Comparison of ENCODE assay signal across 10 mouse cellular contexts in the genomic region with DNA sequence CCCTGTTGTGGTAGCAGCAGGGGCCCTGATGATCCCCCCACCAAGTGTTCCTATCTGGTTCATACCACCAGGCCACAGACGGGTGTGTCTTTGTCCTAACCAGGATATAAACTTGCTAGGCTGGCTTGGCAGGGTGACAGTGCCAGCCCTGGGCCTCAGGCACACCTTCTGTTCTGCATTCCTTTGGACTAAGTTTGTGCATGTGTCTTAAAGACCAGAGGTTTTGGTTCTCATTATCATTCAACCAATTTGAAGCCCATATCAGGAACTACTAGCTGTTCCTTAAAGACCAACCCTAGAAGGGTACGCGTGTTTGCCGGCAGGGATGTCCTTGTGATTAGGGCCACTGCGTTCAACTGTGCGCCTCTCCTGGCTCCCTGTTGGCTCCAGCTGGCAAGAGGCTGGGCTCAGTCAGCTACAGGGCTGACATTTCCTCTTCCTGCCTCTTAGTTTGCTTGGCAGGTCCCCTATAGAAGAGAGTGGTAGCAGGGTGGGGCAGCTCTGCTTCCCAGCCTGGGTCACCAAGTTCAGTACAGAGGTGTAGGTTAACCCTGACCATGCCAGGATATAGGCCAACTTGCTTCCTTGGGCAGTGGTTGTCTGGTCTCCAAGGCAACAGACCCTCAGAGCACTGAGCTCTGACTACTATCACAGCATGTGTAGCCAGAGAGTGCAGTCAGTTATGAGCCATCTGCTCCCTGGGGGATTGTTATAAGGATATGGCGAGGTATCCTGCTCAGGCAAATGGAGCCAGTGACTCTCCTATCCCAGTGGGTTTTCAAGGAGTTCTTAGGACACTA. TPM values are rescaled to one million over a fixed set of nuclear protein-coding genes. Genes with fewer than 3 reads are reported as not detected.
DNase-seq lines count a peak whose midpoint lies in the region; ATAC-seq and TF ChIP-seq lines count a peak whose summit lies in the region.
"Had no signal": no experiment of that assay in that cellular context is flagged by ENCODE, and none has a peak within 500 bp of the region (broad histone marks: within the 10 kb centered on the region; RNA-seq: fewer than 3 reads in every experiment).

No protein-coding gene starts in this region.

- H3K27ac ChIP-seq in intestine, embryonic 14.5 days (ENCODE audit: low read depth), result peak overlapping the region; percentile 2; the same call in 1 of the 2 replicates
- H3K27ac ChIP-seq in forebrain, embryonic 14.5 days (ENCODE audit: low read depth, low read length), result no peak overlapping the region

- no peak overlapping the region for H3K4me2 ChIP-seq in intestine, embryonic 14.5 days (ENCODE audit: low read length)
- H3K4me2 ChIP-seq in forebrain, embryonic 14.5 days (ENCODE audit: low read length), result no peak overlapping the region

- peaks cover 41% of the 10 kb centered on the region for H3K36me3 ChIP-seq in intestine, embryonic 14.5 days (ENCODE audit: control insufficient read depth, insufficient read depth, low read length)
- peaks cover 44% of the 10 kb centered on the region for H3K36me3 ChIP-seq in forebrain, embryonic 14.5 days (ENCODE audit: control insufficient read depth, insufficient read depth, low read length)

- DNase-seq in heart, postnatal 10 days, result peak; percentile 41 to 49
- no peak for DNase-seq in heart, adult 9 months (ENCODE audit: low spot score in 2 of 2)
- DNase-seq in MN1 (ENCODE audit: low spot score), result peak; percentile 38
- DNase-seq in intestine, embryonic 14.5 days (ENCODE audit: low spot score), result no peak
- peak; percentile 50 for DNase-seq in lung, adult 2 months
- DNase-seq in left cerebral cortex, adult 9 months (ENCODE audit: low spot score in 2 of 2), result no peak
- no peak for DNase-seq in forebrain, embryonic 14.5 days (ENCODE audit: low spot score)
- no peak for DNase-seq in frontal cortex, postnatal 14 days (ENCODE audit: low spot score in 2 of 2)

- 0 out of 2 replicates have a peak, but pooled peaks have one; percentile 37 for ATAC-seq in intestine, embryonic 14.5 days (replicated peaks; ENCODE audit: low FRiP score, low TSS enrichment, low read depth)
- ATAC-seq in forebrain, embryonic 14.5 days, result no peak

- no peak for TF ChIP-seq CTCF in lung, adult 2 months (IDR thresholded peaks at IDR 0.05; ENCODE audit: insufficient read depth, low read length)

- H3K4me3 ChIP-seq in intestine, embryonic 14.5 days (ENCODE audit: low read depth, low read length), result no peak overlapping the region
- no peak overlapping the region for H3K4me3 ChIP-seq in lung, adult 2 months (replicated peaks; ENCODE audit: extremely low read depth, low read depth, low read length)
- no peak overlapping the region for H3K4me3 ChIP-seq in forebrain, embryonic 14.5 days (ENCODE audit: low read depth, low read length)

- TF ChIP-seq POLR2A in lung, adult 2 months (IDR thresholded peaks at IDR 0.05; ENCODE audit: borderline replicate concordance, extremely low read depth, low read depth, low read length), result no peak

- intact Hi-C loops in heart, postnatal 10 days (cut with DNase I), result no loop called here

- no peaks in the 10 kb centered on the region for H3K9me3 ChIP-seq in intestine, embryonic 14.5 days (ENCODE audit: control insufficient read depth, low read length)
- H3K9me3 ChIP-seq in forebrain, embryonic 14.5 days (replicated peaks; ENCODE audit: control insufficient read depth, low read length), result no peaks in the 10 kb centered on the region

- WGBS in intestine, embryonic 14.5 days, result 54% methylated on average over 7 of the region's 7 CpGs
- 14% methylated on average over 7 of the region's 7 CpGs for WGBS in lung, adult 2 months
- 67% methylated on average over 7 of the region's 7 CpGs for WGBS in forebrain, embryonic 14.5 days

- H3K9ac ChIP-seq in intestine, embryonic 14.5 days (ENCODE audit: low read length), result no peak overlapping the region
- H3K9ac ChIP-seq in forebrain, embryonic 14.5 days (ENCODE audit: low read length), result no peak overlapping the region

- peaks cover 2% of the 10 kb centered on the region; the same call in 1 of the 2 replicates for H3K4me1 ChIP-seq in intestine, embryonic 14.5 days (replicated peaks; ENCODE audit: control insufficient read depth, insufficient read depth, low read length)
- peaks cover 23% of the 10 kb centered on the region for H3K4me1 ChIP-seq in lung, adult 2 months (ENCODE audit: control insufficient read depth, insufficient read depth, low read length)
- no peaks in the 10 kb centered on the region for H3K4me1 ChIP-seq in forebrain, embryonic 14.5 days (ENCODE audit: control insufficient read depth, insufficient read depth, low read length)

- peaks cover 43% of the 10 kb centered on the region for H3K27me3 ChIP-seq in intestine, embryonic 14.5 days (replicated peaks; ENCODE audit: control insufficient read depth, insufficient read depth, low read length)
- H3K27me3 ChIP-seq in forebrain, embryonic 14.5 days (replicated peaks; ENCODE audit: control insufficient read depth, insufficient read depth, low read length), result peaks cover 42% of the 10 kb centered on the region

RNA-seq across cellular contexts. Expression of gene Tmem210, which starts 0.9 kb away (rescaled TPM):
- total RNA-seq in heart, postnatal 10 days (2021), result not detected
- not detected in 2 replicates for polyA plus RNA-seq in intestine, embryonic 14.5 days (2014; fragmentation: Nextera tagmentation; extraction: Ambion mirVana)
- polyA plus RNA-seq in lung, adult 2 months (2012; rRNA removed), result 0.40 TPM in 1 of 2 replicates, not detected in the other
- not detected in 2 replicates for polyA plus RNA-seq in forebrain, embryonic 14.5 days (2014; fragmentation: Nextera tagmentation; extraction: Ambion mirVana)
- total RNA-seq: ES-E14 had no signal
- polyA plus RNA-seq: cortical plate, adult 2 months had no signal

RNA-seq across cellular contexts. Expression of gene Lrrc26, which starts 2.7 kb away (rescaled TPM):
- not detected for total RNA-seq in heart, postnatal 10 days (2021)
- not detected in 2 replicates for polyA plus RNA-seq in intestine, embryonic 14.5 days (2014; fragmentation: Nextera tagmentation; extraction: Ambion mirVana)
- polyA plus RNA-seq in lung, adult 2 months (2012; rRNA removed), result 52.8 and 59.6 TPM in 2 replicates
- polyA plus RNA-seq in forebrain, embryonic 14.5 days (2014; fragmentation: Nextera tagmentation; extraction: Ambion mirVana), result 0.25 TPM in 1 of 2 replicates, not detected in the other
- total RNA-seq: ES-E14 had no signal
- polyA plus RNA-seq: cortical plate, adult 2 months had no signal

RNA-seq across cellular contexts. Expression of gene Anapc2, which starts 14.8 kb away (rescaled TPM):
- 10 to 100 TPM; 48.6 to 54.0 TPM for total RNA-seq in heart, postnatal 10 days (2021)
- polyA plus RNA-seq in intestine, embryonic 14.5 days (2014; fragmentation: Nextera tagmentation; extraction: Ambion mirVana), result 100 and 110 TPM in 2 replicates
- polyA plus RNA-seq in lung, adult 2 months (2012; rRNA removed), result 82.1 and 133 TPM in 2 replicates
- polyA plus RNA-seq in forebrain, embryonic 14.5 days (2014; fragmentation: Nextera tagmentation; extraction: Ambion mirVana), result 105 and 123 TPM in 2 replicates

RNA-seq across cellular contexts. Expression of gene Ssna1, which starts 14.8 kb away (rescaled TPM):
- 10 to 100 TPM; 49.4 to 55.2 TPM for total RNA-seq in heart, postnatal 10 days (2021)
- polyA plus RNA-seq in intestine, embryonic 14.5 days (2014; fragmentation: Nextera tagmentation; extraction: Ambion mirVana), result 229 and 240 TPM in 2 replicates
- polyA plus RNA-seq in lung, adult 2 months (2012; rRNA removed), result 41.6 and 49.5 TPM in 2 replicates
- polyA plus RNA-seq in forebrain, embryonic 14.5 days (2014; fragmentation: Nextera tagmentation; extraction: Ambion mirVana), result 258 and 281 TPM in 2 replicates

RNA-seq across cellular contexts. Expression of gene Tprn, which starts 24.6 kb away (rescaled TPM):
- total RNA-seq in heart, postnatal 10 days (2021), result 1 to 10 TPM; 5.0 to 7.5 TPM
- polyA plus RNA-seq in intestine, embryonic 14.5 days (2014; fragmentation: Nextera tagmentation; extraction: Ambion mirVana), result 6.5 and 7.8 TPM in 2 replicates
- 17.4 and 24.3 TPM in 2 replicates for polyA plus RNA-seq in lung, adult 2 months (2012; rRNA removed)
- 6.6 and 9.9 TPM in 2 replicates for polyA plus RNA-seq in forebrain, embryonic 14.5 days (2014; fragmentation: Nextera tagmentation; extraction: Ambion mirVana)

Comparison
In these comparisons a context has a peak if more than half of its experiments do, and no peak if none do; other contexts are left out.
1. DNase-seq: peak in heart, postnatal 10 days (2 of 2), MN1 (single experiment) and lung, adult 2 months (single experiment); none in heart, adult 9 months (0 of 2), intestine, embryonic 14.5 days (single experiment), left cerebral cortex, adult 9 months (0 of 2), forebrain, embryonic 14.5 days (single experiment) and frontal cortex, postnatal 14 days (0 of 2).
2. RNA of gene Lrrc26, which starts 2.7 kb away (polyA plus RNA-seq): 52.8 to 59.6 TPM in lung, adult 2 months; 0.25 TPM in forebrain, embryonic 14.5 days and not detected in intestine, embryonic 14.5 days; every median in the first group is over 10 times any median in the second.